Mouse (Mus musculus) intestine, embryonic 15.5 days (tissue): Measurements from ENCODE around the gene Rps26. TPM values are rescaled to one million over a fixed set of nuclear protein-coding genes. Genes with fewer than 3 reads are reported as not detected.
"Not testable (repeated sequence)": the region's sequence is repeated elsewhere in the genome, so short reads cannot be mapped to it uniquely, and the experiment has no call there.

Experiments
- ATAC-seq: fragments of 200-750 bp; cut with Nextera tagmentation; 2 replicates; pipeline ENCODE4 v1.8.0; 2017; ENCODE audit warnings: moderate TSS enrichment, moderate library complexity
- H3K27ac ChIP-seq: fragments of 300-500 bp; sonication (generic); 2 replicates; pipeline ENCODE4 v1.5.1; 2015; ENCODE audit warnings: mild to moderate bottlenecking, inconsistent platforms
- H3K27me3 ChIP-seq: fragments of 300-500 bp; sonication (generic); replicated peaks from 2 replicates; pipeline ENCODE4 v1.6.1; 2015; ENCODE audit warnings: inconsistent platforms
- H3K36me3 ChIP-seq: fragments of 300-500 bp; sonication (generic); 2 replicates; pipeline ENCODE4 v1.6.1; 2015; ENCODE audit warnings: inconsistent platforms
- H3K4me1 ChIP-seq: fragments of 300-500 bp; sonication (generic); replicated peaks from 2 replicates; pipeline ENCODE4 v1.6.1; 2015; ENCODE audit warnings: inconsistent platforms
- H3K4me2 ChIP-seq: fragments of 300-500 bp; sonication (generic); replicated peaks from 2 replicates; pipeline ENCODE4 v1.6.1; 2015; ENCODE audit warnings: mild to moderate bottlenecking, inconsistent platforms
- H3K4me3 ChIP-seq: fragments of 300-500 bp; sonication (generic); replicated peaks from 2 replicates; pipeline ENCODE4 v1.5.1; 2015; ENCODE audit warnings: inconsistent platforms
- H3K9ac ChIP-seq: fragments of 300-500 bp; sonication (generic); 2 replicates; pipeline ENCODE4 v1.6.1; 2015; ENCODE audit warnings: inconsistent platforms
- H3K9me3 ChIP-seq: fragments of 300-500 bp; sonication (generic); 2 replicates; pipeline ENCODE4 v1.6.1; 2016; ENCODE audit warnings: inconsistent platforms
- WGBS: fragments of 180-500 bp; shearing (Covaris S2); methylation state at CpG from one replicate; pipeline ENCODE4 v1.1.7; 2015; 5-methylcytosine and 5-hydroxymethylcytosine counted together
- polyA plus RNA-seq: library from polyadenylated mRNA; unstranded; fragments of >200 nt; fragmentation: Nextera tagmentation; extraction: Ambion mirVana; gene quantifications from 2 replicates; pipeline ENCODE4 v1.2.1, GENCODE M21; 2015

The Rps26 gene
- polyA plus RNA-seq, 1 experiment from 2014 or later, result 768 TPM

DNA sequence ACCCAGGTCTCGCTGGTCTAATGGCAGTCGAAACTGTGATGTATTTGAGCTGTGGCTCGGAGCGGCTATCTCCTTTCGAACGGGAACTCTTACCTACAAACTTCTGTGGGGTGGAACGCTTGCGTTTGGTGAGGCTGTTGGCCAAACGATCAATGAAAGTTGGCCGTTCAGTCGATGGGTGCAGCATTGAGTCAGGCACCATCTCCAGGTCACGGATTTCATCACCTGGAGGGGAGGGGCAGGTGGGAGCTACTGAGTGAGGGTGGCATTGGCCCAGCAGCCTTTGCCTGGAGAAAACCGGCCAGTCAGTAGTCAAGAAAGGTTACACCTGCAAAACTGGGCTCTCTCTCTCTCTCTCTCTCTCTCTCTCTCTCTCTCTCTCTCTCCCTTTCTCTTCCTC lies 9.2 kb upstream of the Rps26 start:
- Histone ChIP-seq H3K4me1 (no peaks in the 10 kb centered on the region), H3K4me2 (no peak overlapping the region), H3K36me3 (no peaks in the 10 kb centered on the region), H3K9ac (no peak overlapping the region), H3K9me3 (no peaks in the 10 kb centered on the region), H3K27me3 (no peaks in the 10 kb centered on the region), H3K27ac (no peak overlapping the region), H3K4me3 (no peak overlapping the region)
- no peak for ATAC-seq
- 95% methylated on average over 13 of the region's 13 CpGs for WGBS

DNA sequence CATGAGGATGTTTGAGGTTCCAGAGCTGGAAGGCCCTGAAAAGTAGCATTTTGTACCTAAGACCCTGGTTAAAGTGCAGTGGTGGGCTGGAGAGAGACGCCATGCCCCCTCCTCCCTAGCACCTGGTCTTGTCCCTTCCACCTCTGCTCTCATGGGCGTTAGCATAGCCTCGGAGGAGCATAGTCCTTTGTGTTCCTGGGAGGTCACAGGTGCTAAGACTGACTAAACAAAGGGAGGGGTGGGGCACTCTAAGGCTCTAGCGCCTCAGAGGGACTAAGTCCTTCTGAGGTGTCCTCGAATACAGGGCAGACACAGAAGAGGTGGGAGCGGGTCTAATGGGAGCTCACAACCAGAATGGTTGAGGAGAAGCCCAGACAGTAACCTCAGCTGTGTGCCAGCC lies 5.0 kb upstream of the Rps26 start:
- H3K9me3 ChIP-seq, result no peaks in the 10 kb centered on the region
- ATAC-seq, result peak; percentile 34
- no peaks in the 10 kb centered on the region for H3K36me3 ChIP-seq
- no peak overlapping the region for H3K4me3 ChIP-seq
- WGBS, result 24% methylated on average over 6 of the region's 6 CpGs
- no peaks in the 10 kb centered on the region for H3K27me3 ChIP-seq
- no peaks in the 10 kb centered on the region for H3K4me1 ChIP-seq
- no peak overlapping the region for H3K9ac ChIP-seq
- no peak overlapping the region for H3K27ac ChIP-seq
- H3K4me2 ChIP-seq, result no peak overlapping the region

- not testable (repeated sequence) for H3K9me3 ChIP-seq, H3K36me3 ChIP-seq, H3K4me1 ChIP-seq, ATAC-seq, H3K27ac ChIP-seq, H3K27me3 ChIP-seq, H3K9ac ChIP-seq, H3K4me3 ChIP-seq, H3K4me2 ChIP-seq
- WGBS, result 86% methylated on average over 5 of the region's 5 CpGs
These were observed 3.8 kb upstream of the Rps26 start for GRCm38 (mm10) chr10:128630306-128630705.

DNA sequence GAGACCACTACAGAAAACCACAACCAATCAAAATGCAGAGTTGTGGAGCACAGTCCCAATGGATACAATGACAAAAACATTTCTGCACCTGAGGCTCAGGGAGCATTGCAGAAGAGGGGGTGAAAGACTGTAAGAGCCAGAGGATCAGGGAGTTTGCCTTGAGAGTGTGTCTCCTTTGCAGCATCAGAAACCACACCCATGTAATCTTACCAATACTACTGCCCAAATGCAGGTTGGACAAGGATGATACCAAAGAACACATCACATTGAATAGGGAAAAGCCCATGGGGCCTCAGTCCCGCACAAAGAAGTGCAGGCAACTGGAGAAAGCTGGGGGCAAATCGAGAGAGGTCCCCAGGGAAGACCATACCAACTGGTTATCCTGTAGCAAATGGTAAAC lies 3.2 kb upstream of the Rps26 start:
- no peak for ATAC-seq
- H3K27me3 ChIP-seq, result no peaks in the 10 kb centered on the region
- H3K4me2 ChIP-seq, result no peak overlapping the region
- H3K4me1 ChIP-seq, result 0 out of 2 replicates have a peak, but pooled peaks cover 4% of the 10 kb centered on the region
- H3K4me3 ChIP-seq, result no peak overlapping the region
- no peaks in the 10 kb centered on the region for H3K9me3 ChIP-seq
- 0 out of 2 replicates have a peak, but pooled peaks cover 2% of the 10 kb centered on the region for H3K36me3 ChIP-seq
- WGBS, result 84% methylated on average over 2 of the region's 2 CpGs
- no peak overlapping the region for H3K27ac ChIP-seq
- no peak overlapping the region for H3K9ac ChIP-seq

DNA sequence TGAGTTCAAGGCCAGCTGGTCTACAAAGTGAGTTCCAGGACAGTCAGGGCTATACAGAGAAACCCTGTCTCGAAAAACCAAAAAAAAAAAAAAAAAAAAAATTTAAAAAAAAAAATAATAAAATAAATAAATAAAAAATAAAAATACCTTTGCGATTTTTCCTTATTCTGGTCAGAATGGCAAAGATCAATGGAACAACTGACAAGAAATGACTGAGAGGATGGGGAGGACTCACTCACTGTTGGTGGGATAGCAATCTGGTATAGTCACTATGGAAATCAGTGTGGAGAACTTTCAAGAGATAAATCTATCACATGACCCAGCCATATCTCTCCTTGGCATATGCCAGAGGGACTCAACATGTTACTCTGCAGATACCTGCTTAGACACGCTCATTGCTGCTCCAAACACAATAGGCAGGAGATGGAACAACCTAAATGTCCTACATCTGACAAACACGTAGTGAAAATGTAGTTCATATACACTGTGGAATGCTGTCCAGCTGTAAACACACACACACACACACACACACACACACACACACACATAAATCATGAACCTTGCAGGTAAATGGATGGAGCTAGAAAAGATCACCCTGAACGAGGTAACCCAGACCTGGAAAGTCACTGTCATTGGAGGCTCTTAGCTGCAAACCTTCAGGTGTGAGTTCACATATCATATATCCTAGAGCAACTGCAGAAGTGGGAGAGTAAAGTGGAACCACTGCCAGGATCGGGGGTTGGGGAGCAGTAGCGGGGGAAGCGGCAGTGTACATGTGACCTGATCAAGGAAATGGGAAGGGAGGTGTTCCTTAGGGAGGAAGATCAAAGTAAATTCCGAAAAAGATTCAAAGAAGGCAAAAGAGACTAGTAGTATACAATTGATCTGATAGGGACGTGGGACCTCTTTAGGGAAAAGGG lies 1.1 kb upstream of the Rps26 start:
- WGBS, result 84% methylated on average over 10 of the region's 10 CpGs
- Histone ChIP-seq H3K9ac (no peak overlapping the region), H3K27ac (no peak overlapping the region), H3K4me1 (0 out of 2 replicates have a peak, but pooled peaks cover 4% of the 10 kb centered on the region), H3K36me3 (peaks cover 13% of the 10 kb centered on the region), H3K27me3 (no peaks in the 10 kb centered on the region), H3K4me3 (no peak overlapping the region), H3K9me3 (no peaks in the 10 kb centered on the region), H3K4me2 (no peak overlapping the region)
- ATAC-seq, result no peak

- Histone ChIP-seq H3K27me3 (no peaks in the 10 kb centered on the region), H3K4me1 (0 out of 2 replicates have a peak, but pooled peaks cover 4% of the 10 kb centered on the region), H3K4me3 (peak overlapping the region; percentile 87), H3K4me2 (peak overlapping the region; percentile 71), H3K9me3 (no peaks in the 10 kb centered on the region), H3K9ac (peak overlapping the region; percentile 95), H3K27ac (peak overlapping the region; percentile 76), H3K36me3 (peaks cover 13% of the 10 kb centered on the region)
- no peak for ATAC-seq
- 40% methylated on average over 7 of the region's 7 CpGs for WGBS
These were observed 1.2 kb downstream of the Rps26 start for GRCm38 (mm10) chr10:128625287-128625894.

- not testable (repeated sequence) for H3K27ac ChIP-seq, H3K9ac ChIP-seq, H3K4me1 ChIP-seq, H3K4me3 ChIP-seq, ATAC-seq, H3K9me3 ChIP-seq, H3K27me3 ChIP-seq, H3K4me2 ChIP-seq
- 79% methylated on average over 4 of the region's 4 CpGs for WGBS
- peaks cover 13% of the 10 kb centered on the region for H3K36me3 ChIP-seq
These were observed 3.4 kb downstream of the Rps26 start for GRCm38 (mm10) chr10:128623106-128623613.

DNA sequence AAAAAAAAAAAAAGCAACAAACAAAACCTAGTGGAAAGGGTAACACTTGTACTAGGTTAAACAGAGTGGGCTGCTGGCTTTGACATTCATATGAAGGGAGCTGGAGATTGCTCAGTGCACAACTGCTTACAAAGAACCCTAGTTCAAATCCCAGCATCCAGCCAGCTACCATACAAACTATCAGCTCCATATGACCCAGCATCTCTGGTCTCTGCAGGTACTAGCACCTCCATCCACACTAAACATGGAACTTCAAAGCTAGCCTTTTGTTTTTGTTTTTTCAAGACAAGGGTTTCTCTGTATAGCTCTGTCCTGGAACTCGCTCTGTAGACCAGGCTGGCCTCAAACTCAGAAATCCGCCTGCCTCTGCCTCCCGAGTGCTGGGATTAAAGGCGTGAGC lies 3.8 kb downstream of the Rps26 start:
- H3K4me3 ChIP-seq, result no peak overlapping the region
- H3K9me3 ChIP-seq, result no peaks in the 10 kb centered on the region
- H3K36me3 ChIP-seq, result peaks cover 13% of the 10 kb centered on the region
- H3K27me3 ChIP-seq, result no peaks in the 10 kb centered on the region
- H3K4me1 ChIP-seq, result 0 out of 2 replicates have a peak, but pooled peaks cover 4% of the 10 kb centered on the region
- no peak for ATAC-seq
- no peak overlapping the region for H3K4me2 ChIP-seq
- no peak overlapping the region for H3K27ac ChIP-seq
- WGBS, result 90% methylated on average over 4 of the region's 4 CpGs
- H3K9ac ChIP-seq, result no peak overlapping the region

- ATAC-seq, result no peak
- H3K9me3 ChIP-seq, result no peaks in the 10 kb centered on the region
- WGBS, result 69% methylated on average over 3 of the region's 3 CpGs
- no peak overlapping the region for H3K9ac ChIP-seq
- no peaks in the 10 kb centered on the region for H3K27me3 ChIP-seq
- H3K27ac ChIP-seq, result no peak overlapping the region
- H3K36me3 ChIP-seq, result peaks cover 13% of the 10 kb centered on the region
- 0 out of 2 replicates have a peak, but pooled peaks cover 4% of the 10 kb centered on the region for H3K4me1 ChIP-seq
- no peak overlapping the region for H3K4me3 ChIP-seq
- no peak overlapping the region for H3K4me2 ChIP-seq
These were observed 4.5 kb downstream of the Rps26 start for GRCm38 (mm10) chr10:128621986-128622520.

DNA sequence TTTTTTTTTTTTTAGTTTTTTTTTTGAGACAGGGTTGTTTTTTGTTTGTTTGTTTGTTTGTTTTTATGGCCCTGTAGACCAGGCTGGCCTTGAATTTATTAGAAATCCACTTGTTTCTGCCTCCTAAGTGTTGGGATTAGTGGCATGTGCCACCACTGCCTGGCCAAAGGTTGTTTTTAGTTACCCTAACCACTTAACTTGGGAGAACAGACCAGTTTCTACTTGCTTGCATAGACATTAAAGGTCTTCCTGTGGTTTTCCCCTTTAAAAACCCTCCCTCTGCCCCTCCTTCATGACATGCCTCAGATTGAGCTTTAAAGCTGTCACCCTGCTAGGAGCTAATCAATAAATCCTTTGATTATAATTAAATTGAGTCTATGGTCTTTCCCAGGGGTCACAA lies 6.3 kb downstream of the Rps26 start:
- no peak overlapping the region for H3K9ac ChIP-seq
- H3K4me1 ChIP-seq, result 0 out of 2 replicates have a peak, but pooled peaks cover 2% of the 10 kb centered on the region
- H3K4me3 ChIP-seq, result no peak overlapping the region
- no peak overlapping the region for H3K4me2 ChIP-seq
- H3K27me3 ChIP-seq, result no peaks in the 10 kb centered on the region
- no peak for ATAC-seq
- H3K36me3 ChIP-seq, result peaks cover 13% of the 10 kb centered on the region
- no peak overlapping the region for H3K27ac ChIP-seq
- no peaks in the 10 kb centered on the region for H3K9me3 ChIP-seq

GRCm38 (mm10) chr10:128619148-128619547 lies 7.4 kb downstream of the Rps26 start:
- not testable (repeated sequence) for H3K36me3 ChIP-seq, H3K9me3 ChIP-seq, H3K4me1 ChIP-seq, H3K9ac ChIP-seq, ATAC-seq, H3K27me3 ChIP-seq, H3K4me3 ChIP-seq, H3K4me2 ChIP-seq, H3K27ac ChIP-seq
- 87% methylated on average over 5 of the region's 5 CpGs for WGBS

DNA sequence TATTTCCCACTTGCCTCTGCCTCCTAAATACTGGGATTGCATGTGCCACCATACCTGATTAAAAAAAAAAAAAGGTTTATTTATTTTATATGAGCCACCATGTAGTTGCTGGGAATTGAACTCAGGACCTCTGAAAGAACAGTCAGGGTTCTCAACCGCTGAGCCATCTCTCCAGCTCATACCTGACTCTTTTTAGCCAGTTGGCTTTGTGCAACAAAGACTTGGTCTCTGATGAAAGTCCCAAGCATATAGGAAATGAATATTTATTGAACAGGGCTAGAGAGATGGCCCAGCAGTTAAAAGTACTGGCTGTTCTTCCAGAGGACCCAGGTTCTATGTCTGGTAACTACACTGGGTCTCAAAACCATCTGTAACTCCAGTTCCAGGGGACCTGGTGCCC lies 8.0 kb downstream of the Rps26 start:
- Histone ChIP-seq H3K36me3 (no peaks in the 10 kb centered on the region; the same call in 1 of the 2 replicates), H3K27me3 (no peaks in the 10 kb centered on the region), H3K4me3 (no peak overlapping the region), H3K4me1 (no peaks in the 10 kb centered on the region), H3K9ac (no peak overlapping the region), H3K27ac (no peak overlapping the region), H3K9me3 (no peaks in the 10 kb centered on the region), H3K4me2 (no peak overlapping the region)
- 84% methylated on average over 1 of the region's 1 CpGs for WGBS
- ATAC-seq, result no peak
